Mouse (Mus musculus) G1E-ER4 (cell line): ENCODE measurements around the gene Htra2. TPM values are rescaled to one million over a fixed set of nuclear protein-coding genes. Genes with fewer than 3 reads are reported as not detected.

Experiments used
- GATA1 ChIP-seq: IDR thresholded peaks from one replicate; pipeline ENCODE4 v1.8.0; 2012; ENCODE audit warnings: low read length, inconsistent platforms
- polyA plus RNA-seq: library from polyadenylated mRNA; stranded (reverse); fragments of >175 nt; gene quantifications from 2 replicates; pipeline ENCODE4 v1.2.3, GENCODE M21; 2012

Gene Htra2
- polyA plus RNA-seq, 1 experiment, result 110 TPM

GRCm38 (mm10) chr6:83053136-83053960, 1.7 kb downstream of the Htra2 start:
- TF ChIP-seq GATA1, result no peak

- TF ChIP-seq GATA1, result no peak
These were observed 5.7 kb downstream of the Htra2 start for GRCm38 (mm10) chr6:83049367-83049766.

DNA sequence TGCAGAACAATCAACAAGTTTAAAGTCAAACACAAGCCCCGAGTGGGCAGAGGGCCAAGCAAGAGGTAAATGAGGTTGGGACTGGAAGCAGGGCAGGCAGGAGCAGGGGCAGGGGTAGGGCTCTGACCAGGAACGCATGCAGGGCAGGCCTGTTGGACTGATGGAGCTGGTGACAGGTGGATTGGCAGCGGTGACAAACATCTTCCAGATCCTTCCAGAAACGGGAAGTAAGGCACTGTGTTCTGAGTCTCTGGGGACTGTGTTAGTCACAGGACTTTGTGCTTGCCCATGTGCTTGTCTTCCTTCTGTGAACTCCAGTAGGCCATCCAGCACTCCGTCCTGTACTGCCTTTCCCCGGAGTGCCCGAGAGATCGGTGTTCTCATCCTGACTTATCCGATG, 10.3 kb downstream of the Htra2 start:
- no peak for TF ChIP-seq GATA1

DNA sequence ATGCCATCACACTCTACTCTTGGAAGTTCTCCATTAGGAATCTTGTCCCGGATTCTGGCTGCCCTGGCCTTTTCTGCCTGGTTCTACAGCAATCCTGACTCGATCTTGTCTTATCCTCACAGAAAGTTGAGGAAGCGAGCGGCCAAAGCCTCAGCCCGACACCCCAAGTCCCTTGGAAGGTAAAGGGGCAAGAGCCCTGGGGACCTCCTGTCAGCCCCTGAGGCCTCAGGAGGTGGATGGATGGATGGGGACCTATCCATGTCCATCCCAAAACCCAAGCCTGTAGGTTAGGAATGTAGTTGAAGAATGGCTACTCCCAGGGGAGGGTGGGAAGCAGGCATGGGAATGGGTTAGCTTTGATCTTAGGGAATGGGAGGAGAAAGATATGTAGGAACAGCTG, 11.1 kb downstream of the Htra2 start:
- no peak for TF ChIP-seq GATA1

DNA sequence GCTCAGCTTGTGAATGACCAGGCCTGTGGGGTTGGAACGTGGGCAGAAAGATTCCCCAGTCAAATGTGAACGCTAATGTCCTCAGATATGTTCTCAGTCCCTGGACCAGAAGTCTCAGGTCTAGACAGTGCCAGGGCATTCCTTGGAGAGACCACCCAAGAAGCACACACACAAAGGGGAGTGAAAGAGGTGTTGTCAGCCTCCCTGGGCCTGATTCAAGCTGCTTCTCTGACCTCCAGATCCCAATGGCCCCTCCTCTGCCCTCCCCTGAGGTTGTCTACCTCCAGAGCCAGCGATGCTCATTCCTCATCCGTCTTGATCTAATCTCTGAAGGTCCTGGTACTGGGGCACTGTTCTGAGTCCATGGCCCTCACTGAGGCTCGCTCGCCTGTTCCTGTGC, 11.5 kb downstream of the Htra2 start:
- TF ChIP-seq GATA1, result no peak

DNA sequence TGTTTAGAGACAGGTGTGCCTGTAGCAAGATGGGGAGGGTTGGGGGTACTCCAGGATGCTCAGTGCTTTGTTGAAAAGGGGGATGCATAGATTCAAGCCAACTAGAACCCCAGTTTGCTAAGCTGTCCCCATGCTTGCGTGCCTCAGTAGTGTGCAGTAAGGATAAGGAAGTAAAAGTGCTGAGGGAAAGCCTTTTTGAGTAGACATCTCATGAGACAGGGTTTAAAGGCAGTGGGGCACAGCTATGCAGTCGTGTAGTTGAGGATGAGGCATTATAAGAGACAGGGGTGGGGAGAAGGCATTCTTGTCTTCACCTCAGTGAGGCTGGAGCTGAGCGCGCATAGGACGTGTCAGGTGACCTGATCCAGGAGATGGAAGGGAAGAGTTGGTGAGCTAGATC, 14.5 kb downstream of the Htra2 start:
- no peak for TF ChIP-seq GATA1

DNA sequence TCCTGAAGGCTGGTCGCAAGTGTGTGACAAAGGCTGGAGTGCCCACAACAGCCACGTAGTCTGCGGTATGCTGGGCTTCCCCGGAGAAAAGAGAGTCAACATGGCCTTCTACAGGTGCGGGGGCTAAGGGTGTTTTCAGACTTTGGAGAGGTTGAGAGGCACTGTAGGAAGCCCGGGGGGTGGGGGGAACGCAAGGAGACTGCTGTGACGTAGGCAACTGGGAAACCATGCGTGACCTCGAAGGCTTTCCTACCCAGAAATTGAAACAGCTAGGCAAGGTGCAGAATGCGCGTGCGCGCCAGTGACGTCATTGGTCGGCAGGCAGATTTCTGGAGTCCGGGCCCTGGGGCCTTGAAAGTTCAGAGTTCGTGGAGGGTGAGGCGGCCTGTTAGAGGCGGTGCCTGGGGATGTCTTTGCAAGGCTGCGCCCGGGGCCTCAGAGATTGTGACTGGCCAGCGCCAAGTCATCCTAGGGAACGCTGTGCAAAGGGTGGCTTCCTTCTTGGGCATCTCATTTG, 16.5 kb downstream of the Htra2 start:
- TF ChIP-seq GATA1, result no peak

GRCm38 (mm10) chr6:83037188-83037587, 17.9 kb downstream of the Htra2 start:
- TF ChIP-seq GATA1, result no peak

DNA sequence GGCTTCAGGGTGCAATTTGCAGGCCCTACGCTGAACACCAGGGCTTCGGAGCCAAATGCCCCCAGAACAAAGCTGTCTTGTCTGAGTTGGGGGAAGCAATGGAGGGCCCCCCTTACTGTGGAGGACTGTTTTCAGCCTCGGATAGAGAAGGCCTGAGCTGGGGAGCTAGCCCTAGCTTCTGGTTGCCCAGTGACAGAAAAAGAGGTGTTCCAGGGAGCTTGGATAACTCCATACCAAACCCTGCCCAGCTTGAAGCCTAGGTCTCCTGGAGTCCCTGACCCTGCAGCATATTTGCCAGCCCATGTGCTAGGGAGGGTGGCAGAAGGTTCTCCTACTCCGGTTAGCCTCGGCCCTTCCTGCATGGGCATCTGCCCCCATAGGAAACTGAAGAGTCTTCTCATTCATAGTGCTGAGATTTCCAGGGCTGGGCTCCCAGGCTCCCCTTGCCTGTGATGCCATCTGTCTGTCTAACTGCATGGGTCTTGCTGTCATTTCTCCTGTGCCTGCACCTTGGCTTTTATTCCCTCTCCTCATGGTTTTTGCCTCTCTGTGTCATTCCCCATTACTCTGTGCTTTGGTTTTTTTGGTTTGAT, 20.5 kb downstream of the Htra2 start:
- TF ChIP-seq GATA1, result no peak

DNA sequence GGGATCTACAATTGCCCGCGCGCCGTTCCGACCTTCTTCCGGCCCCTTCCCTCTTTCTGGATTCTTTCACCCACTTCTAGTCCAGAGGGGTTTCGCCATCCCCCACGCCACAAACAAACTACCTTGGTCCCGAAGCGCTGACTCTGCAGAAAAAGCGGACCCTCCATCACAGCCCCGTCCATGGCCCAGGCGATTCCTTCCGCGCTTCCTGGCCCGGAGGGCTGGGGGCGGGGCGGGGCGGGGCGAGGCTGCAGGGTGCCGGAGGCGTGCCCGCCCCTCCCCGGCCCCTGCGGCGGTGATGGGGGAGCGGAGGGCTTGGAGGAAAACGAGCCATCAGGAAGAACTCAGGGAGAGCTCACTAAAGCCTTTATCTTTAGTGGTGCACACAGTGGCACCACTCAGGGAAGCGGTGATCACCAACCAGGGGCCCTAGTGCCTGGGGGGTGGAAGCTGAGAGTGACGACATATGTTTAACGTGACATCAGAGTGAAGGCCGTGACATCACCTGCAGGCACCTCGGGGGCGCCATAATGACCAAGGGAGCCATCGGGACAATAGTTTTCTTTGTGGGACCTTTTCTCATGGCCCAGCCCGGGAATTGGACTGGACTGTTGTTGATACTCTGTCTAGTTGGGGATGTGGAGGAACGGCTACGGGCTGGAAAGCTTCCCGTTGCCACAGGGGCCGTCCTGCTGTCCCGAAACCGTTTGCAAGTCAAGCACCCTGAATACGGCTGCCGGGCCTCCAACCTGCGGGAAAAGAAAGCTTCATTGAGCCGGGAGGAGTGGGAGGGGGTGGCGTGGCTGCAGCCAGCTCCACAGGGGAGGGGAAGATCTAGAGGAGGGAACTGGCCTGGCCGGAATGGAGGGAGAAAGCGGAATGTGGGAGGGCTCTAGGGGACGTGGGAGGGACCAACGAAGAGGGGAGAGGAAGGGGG, 21.6 kb downstream of the Htra2 start, which contains the start of the genes Dok1 and Loxl3:
Gene Dok1 (minus strand): TSS at position 223 of the 937 bp plus-strand sequence.
Gene Loxl3 (plus strand): TSS at position 925 of the 937 bp plus-strand sequence.
- no peak for TF ChIP-seq GATA1

DNA sequence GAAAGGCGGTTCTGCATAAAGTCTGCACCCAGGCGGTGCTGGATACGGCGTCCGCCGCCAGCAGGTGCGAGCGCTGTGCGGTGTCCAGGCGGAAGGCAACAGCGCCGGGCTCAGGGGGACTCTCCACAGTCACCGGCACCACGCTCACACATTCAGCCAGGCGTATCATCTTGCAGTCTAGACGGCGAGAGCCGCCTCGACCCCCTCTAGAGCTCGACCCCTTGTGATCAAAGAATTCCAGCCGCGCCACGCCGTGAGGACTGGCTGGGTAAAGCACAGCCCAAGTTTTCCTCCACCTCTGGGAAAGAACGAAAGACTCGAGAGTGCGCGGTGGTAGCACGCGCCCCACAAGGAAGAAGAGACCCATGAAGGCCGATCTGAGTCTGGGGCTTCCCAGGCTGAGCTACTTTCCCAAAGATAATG, 22.3 kb downstream of the Htra2 start:
- no peak for TF ChIP-seq GATA1

- no peak for TF ChIP-seq GATA1
These were observed 23.0 kb downstream of the Htra2 start for GRCm38 (mm10) chr6:83031921-83032590.

DNA sequence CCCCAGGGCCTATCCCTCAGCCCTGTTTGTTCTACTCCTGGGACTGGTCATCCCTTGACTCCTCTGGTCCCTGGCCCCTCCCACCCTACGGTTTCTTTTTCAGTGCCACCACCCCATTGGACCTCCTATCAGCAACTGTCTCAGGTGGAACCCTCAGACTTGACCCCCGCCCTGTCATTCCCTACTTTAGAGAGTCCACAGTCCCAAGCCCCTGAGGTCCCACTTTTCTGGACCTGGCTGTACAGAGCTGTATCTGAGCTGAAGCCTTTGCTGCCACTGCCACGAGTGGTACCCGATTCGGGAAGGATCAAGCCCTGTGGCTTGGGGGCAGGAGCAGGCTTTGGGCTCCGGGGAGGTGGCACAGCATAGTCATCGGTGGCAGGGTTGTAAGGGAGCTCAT, 24.0 kb downstream of the Htra2 start:
- TF ChIP-seq GATA1, result no peak

GRCm38 (mm10) chr6:83029777-83030176, 25.3 kb downstream of the Htra2 start:
- no peak for TF ChIP-seq GATA1

GRCm38 (mm10) chr6:83027706-83028105, 27.4 kb downstream of the Htra2 start:
- no peak for TF ChIP-seq GATA1
